Mouse (Mus musculus): ENCODE data around the gene Runx2. TPM values are rescaled to one million over a fixed set of nuclear protein-coding genes. Genes with fewer than 3 reads are reported as not detected.

Gene Runx2
- total RNA-seq, 2 experiments from 2014 or later, result 12.3 to 15.8 TPM

DNA sequence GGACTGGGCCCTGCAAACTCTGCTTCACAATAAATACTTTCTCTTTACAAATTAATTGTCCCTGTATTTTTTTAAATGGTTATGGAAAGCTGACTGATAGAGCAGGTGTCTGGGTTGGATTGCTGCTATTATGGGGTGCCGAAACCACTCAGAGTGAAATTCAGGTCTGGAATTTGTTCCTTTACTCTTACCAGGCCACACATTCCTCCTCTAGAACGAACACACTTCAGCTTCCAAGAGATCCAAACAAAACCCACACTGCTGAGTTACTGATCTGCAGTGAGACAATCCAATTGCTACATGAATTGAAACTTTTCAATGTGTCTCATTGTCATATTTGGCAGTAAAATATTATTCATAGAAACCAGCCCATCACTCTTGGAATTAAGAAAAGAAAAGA, 47.6 kb downstream of the Runx2 start:
- TF ChIP-seq CTCF (IDR thresholded peaks at IDR 0.05), result no peak
- no peak overlapping the region for H3K4me3 ChIP-seq
- no peak overlapping the region for H3K27ac ChIP-seq
- intact Hi-C loops (cut with DNase I), result no loop called here
- no peak for DNase-seq (ENCODE audit: extremely low spot score in 1 of 2, low spot score in 2 of 2)

- TF ChIP-seq CTCF (IDR thresholded peaks at IDR 0.05), result no peak
- intact Hi-C loops (cut with DNase I), result no loop called here
Observed at GRCm38 (mm10) chr17:44766318-44766717, 48.3 kb downstream of the Runx2 start.

GRCm38 (mm10) chr17:44745378-44745777, 69.2 kb downstream of the Runx2 start:
- intact Hi-C loops (cut with DNase I), result no loop called here
- DNase-seq (ENCODE audit: extremely low spot score in 1 of 2, low spot score in 2 of 2), result no peak
- TF ChIP-seq CTCF (IDR thresholded peaks at IDR 0.05), result no peak
- no peak overlapping the region for H3K27ac ChIP-seq
- H3K4me3 ChIP-seq, result no peak overlapping the region

More at GRCm38 (mm10) chr17:44766318-44766717, 48.3 kb downstream of the Runx2 start:
- Histone ChIP-seq H3K27ac (no peak overlapping the region), H3K4me3 (no peak overlapping the region)
- no peak for DNase-seq (ENCODE audit: extremely low spot score in 1 of 2, low spot score in 2 of 2)

DNA sequence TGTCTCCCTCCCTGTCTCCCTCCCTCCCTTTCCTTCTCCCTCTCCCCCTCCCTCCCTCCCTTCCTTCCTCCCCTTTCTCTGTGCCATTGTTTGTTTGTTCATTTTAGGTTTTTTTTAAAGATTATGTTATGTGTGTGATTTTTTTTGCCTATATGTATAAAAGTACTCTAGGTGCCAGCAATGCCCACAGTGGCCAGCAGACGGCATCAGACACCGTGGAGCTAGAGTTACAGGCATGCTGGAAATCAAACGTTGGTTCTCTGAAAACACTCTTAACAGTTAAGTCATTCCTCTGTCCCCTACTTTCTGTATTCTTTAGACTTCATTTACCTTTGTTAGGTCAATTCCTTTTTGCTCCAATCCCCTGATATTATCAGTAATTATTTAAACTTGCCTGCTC, 70.8 kb downstream of the Runx2 start:
- intact Hi-C loops (cut with DNase I), result loop anchor here (5.0 kb wide), 1 partner anchor 481 kb away; no protein-coding TSS in a partner anchor
- Histone ChIP-seq H3K4me3 (no peak overlapping the region), H3K27ac (no peak overlapping the region)
- DNase-seq (ENCODE audit: extremely low spot score in 1 of 2, low spot score in 2 of 2), result no peak
- peak; percentile 31 for TF ChIP-seq CTCF (IDR thresholded peaks at IDR 0.05)

DNA sequence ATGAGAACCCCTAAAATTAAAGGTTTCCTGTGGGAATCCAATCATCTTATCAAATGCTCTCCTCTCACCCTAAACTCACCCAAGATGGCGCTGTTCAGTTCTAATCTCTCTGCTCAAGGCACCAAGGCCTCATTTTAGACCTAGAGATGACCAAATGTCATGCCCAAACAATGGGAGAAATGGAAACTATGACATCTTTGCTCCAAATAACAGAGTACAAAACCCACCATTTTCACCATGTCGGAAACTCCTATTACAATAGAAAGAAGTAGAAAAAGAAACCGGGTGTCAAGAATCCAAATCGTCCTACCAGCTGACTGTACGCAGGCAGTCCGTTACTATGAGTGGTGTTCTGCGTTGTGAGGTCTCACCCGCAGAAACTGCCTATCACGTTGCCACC, 72.4 kb downstream of the Runx2 start:
- no peak overlapping the region for H3K27ac ChIP-seq
- intact Hi-C loops (cut with DNase I), result loop anchor here (5.0 kb wide), 1 partner anchor 480 kb away; no protein-coding TSS in a partner anchor
- H3K4me3 ChIP-seq, result no peak overlapping the region
- no peak; the same call in none of the 2 replicates for TF ChIP-seq CTCF (IDR thresholded peaks at IDR 0.05)
- no peak for DNase-seq (ENCODE audit: extremely low spot score in 1 of 2, low spot score in 2 of 2)

DNA sequence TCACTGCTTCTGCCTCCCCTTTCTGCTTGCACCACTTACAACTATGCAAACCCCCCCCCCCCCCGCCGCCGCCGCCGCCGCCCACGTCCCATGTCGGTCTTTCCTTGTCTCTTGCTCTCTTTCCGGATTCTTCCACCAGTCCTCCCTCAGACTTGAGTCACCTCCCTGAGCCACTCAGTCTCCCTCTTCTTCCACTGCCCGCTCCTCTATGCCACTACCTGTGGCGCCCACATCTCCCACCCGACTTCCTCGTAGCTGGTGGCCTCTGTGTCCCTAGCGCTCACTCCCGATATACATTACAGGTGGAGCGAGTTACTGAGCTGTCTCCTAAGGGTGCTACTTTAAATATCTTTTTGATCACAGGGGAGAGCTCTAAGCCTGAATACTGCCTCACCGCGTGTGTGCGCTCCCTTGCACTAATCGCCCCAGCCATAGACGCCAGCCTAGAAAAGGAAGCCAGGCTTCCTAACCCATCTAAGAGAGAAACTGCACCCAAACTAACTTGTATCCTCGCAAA, 76.4 kb downstream of the Runx2 start:
- peak in 1 of 2 experiments; percentile 25 for DNase-seq (ENCODE audit: extremely low spot score in 1 of 2, low spot score in 2 of 2)
- H3K27ac ChIP-seq, result no peak overlapping the region
- TF ChIP-seq CTCF (IDR thresholded peaks at IDR 0.05), result no peak
- peak overlapping the region; percentile 86 for H3K4me3 ChIP-seq
- intact Hi-C loops (cut with DNase I), result loop anchor here (5.0 kb wide), 2 partner anchors 216 to 634 kb away; no protein-coding TSS in a partner anchor

- Histone ChIP-seq H3K4me3 (peak overlapping the region; percentile 86), H3K27ac (no peak overlapping the region)
- DNase-seq (ENCODE audit: extremely low spot score in 1 of 2, low spot score in 2 of 2), result peak; percentile 26 to 41
- intact Hi-C loops (cut with DNase I), result loop anchor here (2.0 to 5.0 kb wide), 4 partner anchors 39 to 635 kb away; partner anchors contain the start of gene Supt3
- no peak for TF ChIP-seq CTCF (IDR thresholded peaks at IDR 0.05)
Observed at GRCm38 (mm10) chr17:44737275-44738120, 77.1 kb downstream of the Runx2 start.

DNA sequence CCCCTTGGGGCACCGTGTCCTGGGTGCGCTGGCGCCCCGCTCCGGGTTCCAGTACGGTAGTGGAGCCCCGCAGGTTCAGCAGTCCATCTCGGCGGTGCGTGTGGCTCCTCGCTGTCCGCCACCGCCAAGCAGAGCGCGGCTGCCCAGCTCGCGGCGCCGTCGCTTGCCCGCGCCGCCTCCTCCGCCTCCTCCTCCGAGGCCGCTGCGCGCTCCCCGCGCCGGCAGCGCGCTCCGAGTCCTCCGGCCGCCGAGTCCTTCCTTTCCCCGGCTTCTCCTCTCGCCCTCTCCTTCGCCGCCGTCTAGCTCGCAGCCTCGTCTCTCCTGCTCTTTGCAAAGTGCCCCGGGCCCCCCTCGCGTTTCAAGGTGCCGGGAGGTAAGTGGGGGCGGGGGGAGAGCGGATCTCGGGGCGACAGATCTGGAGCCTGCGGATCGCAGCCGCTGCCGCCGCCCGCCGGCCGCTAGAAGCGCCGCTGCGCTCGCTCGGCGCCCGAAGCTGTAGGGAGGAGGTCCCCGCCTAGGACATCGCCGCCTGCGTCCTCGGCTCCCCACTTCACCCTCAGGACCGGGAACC, 78.5 kb downstream of the Runx2 start:
- DNase-seq (ENCODE audit: extremely low spot score in 1 of 2, low spot score in 2 of 2), result peak; percentile 65 to 78
- intact Hi-C loops (cut with DNase I), result loop anchor here (1.0 to 5.0 kb wide), 6 partner anchors 41 to 636 kb away; partner anchors contain the start of gene Supt3
- H3K27ac ChIP-seq, result peak overlapping the region; percentile 91
- peak overlapping the region; percentile 86 for H3K4me3 ChIP-seq
- peak; percentile 44 for TF ChIP-seq CTCF (IDR thresholded peaks at IDR 0.05)

- H3K27ac ChIP-seq, result peak overlapping the region; percentile 91
- intact Hi-C loops (cut with DNase I), result loop anchor here (1.0 to 5.0 kb wide), 4 partner anchors 121 to 637 kb away; no protein-coding TSS in a partner anchor
- no peak for TF ChIP-seq CTCF (IDR thresholded peaks at IDR 0.05)
Observed at GRCm38 (mm10) chr17:44735223-44735990, 79.2 kb downstream of the Runx2 start.

DNA sequence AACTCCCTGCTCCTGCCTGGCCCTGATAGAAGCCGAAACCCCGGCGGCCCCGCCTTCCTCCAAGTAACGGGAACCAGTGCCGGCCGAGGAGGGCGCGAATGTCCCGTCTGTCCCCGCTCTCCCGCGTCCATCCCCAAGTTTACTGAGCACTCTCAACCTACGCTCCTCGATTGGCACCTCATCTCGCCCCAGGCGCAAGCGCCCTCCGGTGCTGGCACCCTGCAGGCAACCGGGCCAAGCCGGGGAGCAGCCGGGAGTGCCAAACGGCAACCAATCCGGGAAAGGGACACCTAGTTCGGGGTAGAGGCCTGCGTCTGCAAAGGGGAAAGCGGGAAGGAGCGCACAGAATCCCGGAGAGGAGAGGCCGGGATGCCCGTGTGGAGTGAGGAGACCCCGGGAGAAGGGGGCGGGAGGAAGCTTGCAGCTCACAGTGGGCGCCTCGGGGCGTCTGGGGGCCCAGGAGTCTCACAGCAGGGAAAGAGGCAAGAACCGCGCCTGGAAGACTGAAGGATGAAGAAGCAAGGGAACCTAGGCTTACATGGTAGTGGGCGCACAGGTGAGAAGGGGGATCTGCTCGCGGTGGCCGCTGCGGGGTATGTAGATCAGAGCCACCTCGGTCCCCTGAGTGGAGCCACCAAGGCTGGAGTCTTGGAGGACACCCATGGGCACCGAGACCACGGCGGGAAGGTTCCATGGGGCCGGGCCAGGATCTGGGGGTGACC, 79.9 kb downstream of the Runx2 start:
- peak overlapping the region; percentile 86 for H3K4me3 ChIP-seq
- intact Hi-C loops (cut with DNase I), result loop anchor here (1.0 to 5.0 kb wide), 4 partner anchors 120 to 638 kb away; no protein-coding TSS in a partner anchor
- TF ChIP-seq CTCF (IDR thresholded peaks at IDR 0.05), result no peak
- DNase-seq (ENCODE audit: extremely low spot score in 1 of 2, low spot score in 2 of 2), result peak; percentile 44 to 54
- H3K27ac ChIP-seq, result peak overlapping the region; percentile 91

More at GRCm38 (mm10) chr17:44735223-44735990, 79.2 kb downstream of the Runx2 start:
- DNase-seq (ENCODE audit: extremely low spot score in 1 of 2, low spot score in 2 of 2), result peak; percentile 44 to 66
- peak overlapping the region; percentile 86 for H3K4me3 ChIP-seq
